Mouse (Mus musculus): ENCODE data around the gene Gm39566.

DNA sequence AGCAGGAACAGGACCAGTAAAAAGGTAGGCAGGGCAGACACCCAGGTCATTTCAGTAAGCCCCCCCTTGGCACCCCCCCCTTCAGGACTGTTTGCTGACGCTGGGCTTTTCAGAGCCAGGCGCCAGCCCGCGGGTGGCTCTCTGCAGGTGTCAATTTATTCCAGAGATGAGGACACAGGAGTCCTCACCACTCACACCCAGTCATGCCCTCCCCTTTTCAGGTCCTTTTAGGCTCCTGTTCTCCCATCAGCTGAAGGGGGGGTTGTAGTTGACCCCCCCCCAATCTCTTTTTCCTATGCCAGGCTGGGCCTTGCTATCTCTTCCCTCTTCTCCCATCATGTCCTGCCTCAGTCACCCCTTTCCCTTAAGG, 20.9 kb upstream of the Gm39566 start:
- no peak for TF ChIP-seq CTCF (IDR thresholded peaks at IDR 0.05; ENCODE audit: low read depth, low read length)
- no peak for TF ChIP-seq GATA1 (IDR thresholded peaks at IDR 0.05; ENCODE audit: borderline replicate concordance, low read length)
- no peak for TF ChIP-seq TAL1 (conservative IDR thresholded peaks at IDR 0.05; ENCODE audit: low read depth, low read length)
- TF ChIP-seq POLR2AphosphoS5 (IDR thresholded peaks at IDR 0.05; ENCODE audit: insufficient replicate concordance, low read depth, low read length) = no peak

Measured in G1E (cell line).